Mouse (Mus musculus) neural tube, embryonic 12.5 days (tissue): Measurements from ENCODE around the gene Tmem231. TPM values are rescaled to one million over a fixed set of nuclear protein-coding genes. Genes with fewer than 3 reads are reported as not detected.

Experiments used
- ATAC-seq: fragments of 200-750 bp; cut with Nextera tagmentation; 2 replicates; pipeline ENCODE4 v1.8.0; 2017; ENCODE audit warnings: low read depth, mild to moderate bottlenecking, moderate TSS enrichment, moderate library complexity; ENCODE audit not compliant: low FRiP score
- H3K27ac ChIP-seq: fragments of 300-500 bp; sonication (generic); 2 replicates; pipeline ENCODE4 v1.5.1; 2016
- H3K27me3 ChIP-seq: fragments of 300-500 bp; sonication (generic); replicated peaks from 2 replicates; pipeline ENCODE4 v1.6.1; 2016; ENCODE audit warnings: mild to moderate bottlenecking
- H3K36me3 ChIP-seq: fragments of 300-500 bp; sonication (generic); 2 replicates; pipeline ENCODE4 v1.6.1; 2016; ENCODE audit warnings: mild to moderate bottlenecking
- H3K4me1 ChIP-seq: fragments of 300-500 bp; sonication (generic); 2 replicates; pipeline ENCODE4 v1.6.1; 2016
- H3K4me2 ChIP-seq: fragments of 300-500 bp; sonication (generic); replicated peaks from 2 replicates; pipeline ENCODE4 v1.6.1; 2016; ENCODE audit warnings: mild to moderate bottlenecking
- H3K4me3 ChIP-seq: fragments of 300-500 bp; sonication (generic); 2 replicates; pipeline ENCODE4 v1.5.1; 2016
- H3K9ac ChIP-seq: fragments of 300-500 bp; sonication (generic); 2 replicates; pipeline ENCODE4 v1.6.1; 2016; ENCODE audit warnings: mild to moderate bottlenecking
- H3K9me3 ChIP-seq: fragments of 300-500 bp; sonication (generic); 2 replicates; pipeline ENCODE4 v1.6.1; 2016; ENCODE audit warnings: mild to moderate bottlenecking
- WGBS: fragments of 180-500 bp; shearing (Covaris S2); methylation state at CpG from one replicate; pipeline ENCODE4 v1.1.7; 2016; 5-methylcytosine and 5-hydroxymethylcytosine counted together
- polyA plus RNA-seq: library from polyadenylated mRNA; unstranded; fragments of >200 nt; fragmentation: Nextera tagmentation; extraction: Ambion mirVana; gene quantifications from 2 replicates; pipeline ENCODE4 v1.2.1, GENCODE M21; 2016

Gene Tmem231
- polyA plus RNA-seq, 1 experiment from 2014 or later: 16.3 TPM

DNA sequence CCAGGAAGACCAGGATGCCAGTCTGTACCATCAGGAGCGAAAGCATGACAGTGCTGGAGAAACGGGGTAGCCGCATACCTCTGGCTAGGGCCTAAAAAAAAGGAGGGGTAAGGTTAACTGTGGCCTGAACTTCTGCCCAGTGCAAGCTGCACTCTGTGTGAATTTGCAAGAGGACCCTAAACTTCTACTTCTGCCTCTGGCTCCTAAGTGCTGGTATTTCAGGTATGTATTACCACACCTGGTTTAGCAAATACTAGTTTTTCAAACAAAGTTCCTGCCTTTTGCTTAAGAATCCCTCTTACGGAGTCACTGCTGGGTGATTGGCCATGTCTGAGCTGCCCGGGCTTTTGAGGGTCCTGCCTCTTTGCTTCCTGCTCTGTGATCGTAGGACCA lies 42.8 kb downstream of the Tmem231 start:
- H3K9me3 ChIP-seq: no peaks in the 10 kb centered on the region
- no peak overlapping the region for H3K27ac ChIP-seq
- no peaks in the 10 kb centered on the region for H3K36me3 ChIP-seq
- peaks cover 43% of the 10 kb centered on the region for H3K27me3 ChIP-seq
- no peak overlapping the region for H3K4me3 ChIP-seq
- no peak overlapping the region for H3K9ac ChIP-seq
- peaks cover 8% of the 10 kb centered on the region; the same call in 1 of the 2 replicates for H3K4me1 ChIP-seq
- 55% methylated on average over 6 of the region's 6 CpGs for WGBS
- ATAC-seq: no peak
- no peak overlapping the region for H3K4me2 ChIP-seq

DNA sequence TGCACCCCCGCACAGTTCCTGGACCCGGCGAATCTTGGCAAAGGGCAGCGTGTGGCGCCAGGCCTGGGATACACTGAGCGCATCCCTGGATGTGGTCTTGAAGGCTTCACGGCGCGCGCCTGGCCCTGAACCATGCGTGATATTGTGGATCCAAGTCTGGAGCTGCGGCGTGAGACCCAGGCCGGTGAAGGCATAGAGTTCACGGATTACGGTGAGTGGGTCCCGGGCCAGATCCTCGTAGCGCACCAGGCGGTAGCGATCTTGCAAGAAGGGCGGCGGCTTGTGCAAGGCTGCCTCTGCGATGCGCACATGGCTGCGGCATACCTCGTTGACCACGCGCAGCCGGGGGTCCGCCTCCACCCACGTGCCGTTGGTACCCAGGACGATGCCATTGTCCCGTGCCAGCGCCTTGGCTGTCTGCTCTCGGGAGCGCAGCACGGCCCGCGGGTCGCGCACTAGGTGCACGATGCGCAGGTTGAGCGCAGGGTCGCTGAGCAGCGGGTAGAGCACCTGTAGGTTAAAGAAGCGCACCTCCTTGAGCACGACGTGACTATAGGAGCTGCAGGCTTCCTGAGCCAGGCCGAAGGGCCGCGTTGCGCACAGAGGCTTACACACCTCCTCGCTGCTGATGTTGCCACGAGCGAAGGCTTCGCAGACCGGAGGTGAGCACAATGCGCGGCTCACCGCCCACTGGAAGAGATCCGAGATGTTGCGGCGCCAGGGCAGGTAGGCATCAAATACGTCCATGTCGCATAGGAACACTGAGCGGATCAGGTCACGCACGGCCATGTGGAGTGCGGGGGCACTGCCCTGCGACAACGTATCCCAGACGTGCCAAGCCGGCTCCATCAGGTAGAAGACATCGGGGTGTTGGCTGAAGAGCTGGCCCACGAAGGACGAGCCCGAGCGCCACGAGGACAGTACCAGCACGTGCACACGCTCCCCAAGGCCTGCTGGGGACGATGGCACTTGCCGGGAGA lies 43.5 kb downstream of the Tmem231 start:
- 11% methylated on average over 86 of the region's 86 CpGs for WGBS
- peak overlapping the region; percentile 20; the same call in 1 of the 2 replicates for H3K4me3 ChIP-seq
- peaks cover 8% of the 10 kb centered on the region; the same call in 1 of the 2 replicates for H3K4me1 ChIP-seq
- no peak for ATAC-seq
- H3K4me2 ChIP-seq: peak overlapping the region; percentile 51
- H3K27ac ChIP-seq: no peak overlapping the region
- H3K9ac ChIP-seq: no peak overlapping the region
- peaks cover 43% of the 10 kb centered on the region for H3K27me3 ChIP-seq
- H3K36me3 ChIP-seq: no peaks in the 10 kb centered on the region
- no peaks in the 10 kb centered on the region for H3K9me3 ChIP-seq

DNA sequence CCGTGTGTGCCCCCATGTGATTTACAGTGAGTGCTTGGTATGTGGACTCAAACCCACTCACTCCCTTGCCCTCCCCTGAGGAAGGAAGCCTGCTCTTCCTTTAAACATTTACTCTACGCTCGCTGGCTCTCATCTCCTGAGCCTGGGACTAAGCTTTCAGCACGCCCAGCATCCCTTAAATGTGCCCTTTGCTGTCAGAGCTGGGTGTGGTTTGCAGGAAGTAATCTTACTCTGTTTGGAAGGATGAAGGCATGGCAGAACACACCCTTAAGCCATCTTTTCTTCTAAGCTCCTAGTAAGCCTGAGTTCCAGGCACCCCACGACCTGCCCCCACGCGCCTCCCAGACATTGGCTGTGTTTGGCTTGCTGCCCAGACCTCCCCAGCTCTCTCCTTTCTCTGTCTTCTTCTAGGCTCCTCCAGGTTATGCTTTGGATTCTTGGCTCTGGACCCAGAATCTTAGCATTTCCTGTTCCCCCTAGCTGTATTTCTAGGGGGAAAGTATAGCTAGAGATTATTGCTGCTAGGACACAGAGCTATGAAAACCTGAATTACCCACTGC lies 45.5 kb downstream of the Tmem231 start:
- no peak overlapping the region for H3K4me2 ChIP-seq
- ATAC-seq: no peak
- no peak overlapping the region for H3K9ac ChIP-seq
- H3K36me3 ChIP-seq: no peaks in the 10 kb centered on the region
- WGBS: 62% methylated on average over 7 of the region's 7 CpGs
- no peak overlapping the region for H3K27ac ChIP-seq
- H3K27me3 ChIP-seq: peaks cover 43% of the 10 kb centered on the region
- H3K9me3 ChIP-seq: no peaks in the 10 kb centered on the region
- H3K4me1 ChIP-seq: peaks cover 8% of the 10 kb centered on the region; the same call in 1 of the 2 replicates
- H3K4me3 ChIP-seq: no peak overlapping the region

DNA sequence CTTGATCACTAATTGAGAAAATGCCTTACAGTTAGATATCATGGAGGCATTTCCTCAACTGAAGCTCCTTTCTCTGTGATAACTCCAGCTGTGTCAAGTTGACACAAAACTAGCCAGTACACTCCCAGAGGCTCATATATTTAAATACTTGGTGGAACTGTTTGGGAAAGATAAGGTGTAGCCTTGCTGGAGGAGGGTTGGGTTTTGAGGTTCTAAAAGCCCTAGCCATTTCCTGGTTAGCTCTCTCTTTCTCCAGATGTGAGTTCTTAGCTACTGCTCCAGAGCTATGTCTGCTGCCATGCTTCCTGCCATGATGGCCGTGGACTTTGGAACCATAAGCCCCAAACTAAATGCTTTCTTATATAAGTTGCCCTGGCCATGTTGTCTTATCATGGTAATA lies 46.2 kb downstream of the Tmem231 start:
- no peak overlapping the region for H3K27ac ChIP-seq
- peaks cover 42% of the 10 kb centered on the region for H3K27me3 ChIP-seq
- H3K36me3 ChIP-seq: no peaks in the 10 kb centered on the region
- WGBS: 74% methylated on average over 1 of the region's 1 CpGs
- peaks cover 8% of the 10 kb centered on the region; the same call in 1 of the 2 replicates for H3K4me1 ChIP-seq
- no peaks in the 10 kb centered on the region for H3K9me3 ChIP-seq
- H3K4me2 ChIP-seq: no peak overlapping the region
- H3K4me3 ChIP-seq: no peak overlapping the region
- ATAC-seq: no peak
- H3K9ac ChIP-seq: no peak overlapping the region

DNA sequence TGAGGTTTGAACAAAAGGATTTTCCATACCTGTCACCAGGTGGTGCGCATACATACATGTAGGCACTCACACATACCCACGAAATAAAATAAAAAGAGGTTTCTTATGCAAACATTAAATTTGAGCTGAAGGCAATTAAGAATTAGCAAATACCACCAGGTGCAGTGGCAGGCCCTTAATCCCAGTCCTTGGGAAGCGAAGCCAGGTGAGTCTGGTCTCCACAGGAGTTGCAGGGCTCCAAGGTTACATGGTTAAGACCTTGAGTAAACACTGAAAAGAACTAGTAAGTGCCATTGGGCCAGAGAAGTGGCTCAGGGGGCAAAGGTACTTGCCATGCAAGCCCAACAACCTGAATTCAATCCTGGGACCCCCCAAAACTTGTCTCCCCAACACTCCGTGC lies 50.1 kb downstream of the Tmem231 start:
- Histone ChIP-seq H3K9me3 (no peaks in the 10 kb centered on the region), H3K27ac (no peak overlapping the region), H3K9ac (no peak overlapping the region), H3K27me3 (peaks cover 8% of the 10 kb centered on the region), H3K4me3 (no peak overlapping the region), H3K4me2 (no peak overlapping the region), H3K4me1 (no peaks in the 10 kb centered on the region), H3K36me3 (no peaks in the 10 kb centered on the region)
- WGBS: 89% methylated on average over 4 of the region's 4 CpGs
- ATAC-seq: no peak

GRCm38 (mm10) chr8:111881591-111881990 lies 52.1 kb downstream of the Tmem231 start:
- Histone ChIP-seq H3K27ac (no peak overlapping the region), H3K4me2 (no peak overlapping the region), H3K36me3 (no peaks in the 10 kb centered on the region), H3K4me1 (no peaks in the 10 kb centered on the region), H3K27me3 (no peaks in the 10 kb centered on the region), H3K4me3 (no peak overlapping the region), H3K9ac (no peak overlapping the region), H3K9me3 (no peaks in the 10 kb centered on the region)
- 5% methylated on average over 2 of the region's 2 CpGs for WGBS
- ATAC-seq: no peak

- Histone ChIP-seq H3K9me3 (no peaks in the 10 kb centered on the region), H3K36me3 (no peaks in the 10 kb centered on the region), H3K4me1 (peaks cover 6% of the 10 kb centered on the region; the same call in 1 of the 2 replicates), H3K9ac (no peak overlapping the region), H3K4me3 (no peak overlapping the region), H3K27ac (no peak overlapping the region), H3K27me3 (no peaks in the 10 kb centered on the region), H3K4me2 (no peak overlapping the region)
- WGBS: 65% methylated on average over 9 of the region's 9 CpGs
- no peak for ATAC-seq
These were observed 56.0 kb downstream of the Tmem231 start for GRCm38 (mm10) chr8:111877711-111878110.

GRCm38 (mm10) chr8:111876355-111876948 lies 57.2 kb downstream of the Tmem231 start, which contains the start of gene Tmem170:
Gene Tmem170 (minus strand): TSS chr8:111876750.
- WGBS: under 1% methylated on average over 53 of the region's 53 CpGs
- no peak within 1 kb of the TSS for H3K27ac ChIP-seq

DNA sequence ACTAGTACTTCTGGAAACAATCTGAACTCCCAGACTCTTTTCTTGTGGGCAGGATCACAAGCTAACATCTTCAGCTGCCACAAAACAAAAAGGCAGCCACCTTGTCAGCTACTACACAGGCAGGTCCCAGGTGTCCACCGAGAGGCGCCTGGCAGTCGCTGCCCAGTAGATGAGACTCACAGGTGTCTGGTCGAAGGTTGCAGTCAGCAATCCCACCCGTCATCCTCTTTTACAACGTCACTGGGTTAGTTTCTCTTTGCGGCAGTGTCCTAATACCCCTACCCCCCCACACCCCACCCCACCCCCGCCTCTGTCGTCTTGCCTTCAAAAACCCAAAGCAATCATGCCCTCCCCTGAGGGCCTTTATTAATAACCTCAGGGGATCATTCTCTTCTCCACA lies 57.9 kb downstream of the Tmem231 start:
- Histone ChIP-seq H3K36me3 (no peaks in the 10 kb centered on the region), H3K9me3 (no peaks in the 10 kb centered on the region), H3K27ac (no peak overlapping the region), H3K4me1 (peaks cover 6% of the 10 kb centered on the region; the same call in 1 of the 2 replicates), H3K4me3 (peak overlapping the region; percentile 80), H3K27me3 (no peaks in the 10 kb centered on the region), H3K4me2 (peak overlapping the region; percentile 86), H3K9ac (peak overlapping the region; percentile 70)
- no peak for ATAC-seq
- whole genome bisulfite sequencing: 26% methylated on average over 9 of the region's 9 CpGs

More at GRCm38 (mm10) chr8:111876355-111876948, 57.2 kb downstream of the Tmem231 start, which contains the start of gene Tmem170:
- H3K27me3 ChIP-seq: no peaks in the 10 kb centered on the region
- H3K4me1 ChIP-seq: peaks cover 6% of the 10 kb centered on the region; the same call in 1 of the 2 replicates
- H3K9me3 ChIP-seq: no peaks in the 10 kb centered on the region
- peak; percentile 99 for ATAC-seq
- H3K4me3 ChIP-seq: peak within 1 kb of the TSS; percentile 80
- peak within 1 kb of the TSS; percentile 86 for H3K4me2 ChIP-seq
- peak within 1 kb of the TSS; percentile 70 for H3K9ac ChIP-seq
- no peaks in the 10 kb centered on the region for H3K36me3 ChIP-seq

DNA sequence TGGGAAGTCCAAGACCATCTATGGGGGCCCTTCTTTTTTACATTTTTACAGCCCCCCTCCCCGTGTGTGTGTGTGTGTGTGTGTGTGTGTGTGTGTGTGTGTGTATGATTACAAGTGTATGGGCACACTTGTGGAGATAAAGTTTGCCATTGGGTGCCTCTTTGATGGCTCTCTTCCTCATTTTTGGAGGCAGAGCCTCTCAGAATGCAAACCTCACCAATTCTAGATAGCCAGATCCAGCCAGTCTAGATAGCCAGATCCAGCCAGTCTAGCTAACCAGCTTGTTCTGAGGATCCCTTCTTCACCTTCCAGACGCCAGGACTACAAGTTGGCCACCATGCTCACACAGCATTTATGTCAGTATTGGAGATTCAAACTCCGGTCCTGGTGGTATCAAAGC lies 62.4 kb downstream of the Tmem231 start:
- Histone ChIP-seq H3K27ac (no peak overlapping the region), H3K27me3 (no peaks in the 10 kb centered on the region), H3K4me1 (peaks cover 6% of the 10 kb centered on the region; the same call in 1 of the 2 replicates), H3K36me3 (no peaks in the 10 kb centered on the region), H3K4me3 (no peak overlapping the region), H3K4me2 (no peak overlapping the region), H3K9me3 (no peaks in the 10 kb centered on the region), H3K9ac (no peak overlapping the region)
- 86% methylated on average over 3 of the region's 3 CpGs for WGBS
- no peak for ATAC-seq

- ATAC-seq: no peak
- Histone ChIP-seq H3K9ac (no peak overlapping the region), H3K9me3 (no peaks in the 10 kb centered on the region), H3K4me1 (no peaks in the 10 kb centered on the region), H3K27me3 (no peaks in the 10 kb centered on the region), H3K4me2 (no peak overlapping the region), H3K4me3 (no peak overlapping the region), H3K36me3 (peaks cover 5% of the 10 kb centered on the region; the same call in 1 of the 2 replicates), H3K27ac (no peak overlapping the region)
- WGBS: 97% methylated on average over 3 of the region's 3 CpGs
These were observed 63.3 kb downstream of the Tmem231 start for GRCm38 (mm10) chr8:111870379-111870778.

DNA sequence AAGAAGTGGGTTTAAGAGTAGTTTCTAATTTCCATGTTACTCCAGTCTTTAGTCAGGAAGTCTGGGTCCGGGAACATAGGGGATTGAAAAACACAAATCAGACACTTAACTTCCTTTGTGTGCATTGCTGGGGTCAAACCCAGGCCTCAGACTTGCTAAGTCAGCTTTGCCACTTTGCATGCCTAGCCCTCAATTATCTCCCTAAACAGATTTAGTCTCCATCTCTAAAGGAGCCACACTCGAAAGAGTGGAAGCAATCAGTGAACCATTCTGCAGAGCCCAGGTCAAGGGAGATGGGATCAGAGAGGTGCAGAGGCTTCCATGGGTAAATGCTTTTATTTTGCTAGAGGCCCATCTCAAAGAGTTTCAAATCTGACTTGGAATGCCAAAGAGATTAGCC lies 65.0 kb downstream of the Tmem231 start:
- H3K36me3 ChIP-seq: peaks cover 5% of the 10 kb centered on the region; the same call in 1 of the 2 replicates
- 60% methylated on average over 2 of the region's 2 CpGs for WGBS
- ATAC-seq: no peak
- no peak overlapping the region for H3K9ac ChIP-seq
- no peak overlapping the region for H3K27ac ChIP-seq
- no peaks in the 10 kb centered on the region for H3K4me1 ChIP-seq
- H3K4me3 ChIP-seq: no peak overlapping the region
- no peaks in the 10 kb centered on the region for H3K27me3 ChIP-seq
- H3K9me3 ChIP-seq: no peaks in the 10 kb centered on the region
- no peak overlapping the region for H3K4me2 ChIP-seq
